Mouse (Mus musculus): ENCODE results near the gene Alpk3.

Alpk3 gene

GRCm38 (mm10) chr7:81057471-81057870 lies at the start of gene Alpk3:
Alpk3 (plus strand) TSS chr7:81057600.
- no peak for DNase-seq (ENCODE audit: low spot score in 2 of 2)

DNA sequence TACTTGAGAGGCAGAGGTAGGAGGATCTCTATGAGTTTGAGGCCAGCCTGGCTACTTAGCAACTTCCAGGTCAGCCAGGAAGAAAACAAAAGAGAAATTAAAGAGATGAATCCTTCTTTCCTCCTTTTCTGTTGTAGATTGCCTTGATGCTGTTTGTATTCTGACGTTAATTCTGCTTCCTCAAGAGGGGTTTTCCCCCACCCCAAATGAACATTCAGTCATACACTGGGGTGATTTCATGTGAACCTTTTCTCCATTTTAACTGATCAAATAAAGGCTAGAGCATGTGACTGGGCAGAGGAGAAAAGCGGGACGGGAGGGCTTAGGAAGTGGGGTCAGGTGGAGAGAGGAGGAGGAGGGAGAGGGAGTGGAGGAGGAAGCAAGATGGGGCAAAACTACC lies 49.1 kb upstream of the Alpk3 start:
- no peak for DNase-seq (ENCODE audit: low spot score in 2 of 2)

DNA sequence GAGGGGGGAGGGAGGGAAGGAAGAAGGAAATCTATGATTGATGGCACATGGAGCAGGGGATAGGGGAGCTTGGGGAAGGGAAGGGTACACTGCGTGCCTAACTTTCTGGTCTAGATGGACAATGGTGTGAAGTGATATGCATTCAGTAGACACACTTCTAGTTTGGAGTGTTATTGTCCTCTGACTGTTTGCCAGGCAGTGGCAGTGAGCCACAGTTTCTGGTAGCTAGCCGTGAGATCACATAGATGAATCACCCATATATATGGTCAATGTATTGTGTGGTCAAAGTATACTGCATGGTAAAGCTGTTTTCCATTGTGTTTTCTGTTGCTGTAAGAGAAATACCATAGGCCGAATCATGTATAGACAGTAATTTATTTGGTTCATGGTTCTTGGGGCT lies 45.8 kb upstream of the Alpk3 start:
- no peak for DNase-seq (ENCODE audit: low spot score in 2 of 2)

GRCm38 (mm10) chr7:81020307-81020706 lies 37.1 kb upstream of the Alpk3 start:
- DNase-seq (ENCODE audit: low spot score in 2 of 2) = no peak

GRCm38 (mm10) chr7:81022731-81023130 lies 34.7 kb upstream of the Alpk3 start:
- no peak for DNase-seq (ENCODE audit: low spot score in 2 of 2)

- DNase-seq (ENCODE audit: low spot score in 2 of 2) = no peak
Observed at GRCm38 (mm10) chr7:81024118-81024517, 33.3 kb upstream of the Alpk3 start.

- DNase-seq (ENCODE audit: low spot score in 2 of 2) = no peak
Observed at GRCm38 (mm10) chr7:81024651-81025050, 32.7 kb upstream of the Alpk3 start.

DNA sequence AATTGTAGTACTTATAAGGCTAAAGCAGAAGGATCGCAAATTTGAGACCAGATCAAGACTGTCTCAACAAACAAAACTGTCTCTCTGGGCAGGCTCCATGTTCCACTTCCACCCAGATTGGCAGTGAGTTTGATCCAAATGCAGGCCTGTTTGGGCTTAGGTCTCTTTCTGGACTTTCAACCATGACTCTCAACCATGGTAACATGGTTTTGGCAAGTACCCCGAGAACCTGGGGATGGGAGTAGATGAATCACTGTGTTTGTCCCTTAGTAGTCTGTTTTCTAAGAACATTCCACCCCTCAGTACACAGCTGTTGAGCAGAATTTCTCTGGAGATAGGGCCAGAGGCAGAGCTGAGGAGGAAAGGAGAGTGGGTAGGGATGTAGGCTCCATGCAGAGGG lies 31.6 kb upstream of the Alpk3 start:
- no peak for DNase-seq (ENCODE audit: low spot score in 2 of 2)

GRCm38 (mm10) chr7:81039711-81040110 lies 17.7 kb upstream of the Alpk3 start:
- no peak for DNase-seq (ENCODE audit: low spot score in 2 of 2)

DNA sequence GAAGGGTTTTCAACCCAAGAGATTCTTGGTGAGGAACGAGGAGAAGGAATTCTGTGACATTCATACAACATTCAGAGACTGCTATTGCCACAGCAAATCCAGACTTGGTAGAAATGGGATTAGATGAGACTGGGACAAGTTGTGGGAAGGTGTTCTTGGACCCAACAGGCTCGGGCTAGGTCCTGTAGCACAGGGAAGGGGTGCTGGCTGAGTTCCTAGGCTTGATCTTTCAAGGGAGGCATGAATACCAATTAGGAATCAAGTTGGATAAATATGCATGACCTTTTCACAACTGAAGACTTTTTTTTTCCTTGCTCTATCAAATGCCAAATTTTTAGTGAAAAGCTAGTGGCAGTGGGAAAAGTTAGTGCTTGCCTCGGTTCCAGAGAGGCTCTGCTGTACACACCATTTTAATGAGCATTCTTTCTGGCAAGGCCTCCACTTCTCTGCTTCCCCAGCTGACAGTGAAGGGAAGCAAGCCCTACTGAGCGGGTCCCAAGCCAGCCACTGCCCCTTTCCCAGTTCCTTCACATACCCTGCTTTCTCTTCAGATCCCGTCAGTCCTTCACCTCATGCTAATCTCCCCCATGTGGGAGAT lies 14.3 kb upstream of the Alpk3 start:
- no peak for DNase-seq (ENCODE audit: low spot score in 2 of 2)

- DNase-seq (ENCODE audit: low spot score in 2 of 2) = no peak
Observed at GRCm38 (mm10) chr7:81047847-81048246, 9.6 kb upstream of the Alpk3 start.

DNA sequence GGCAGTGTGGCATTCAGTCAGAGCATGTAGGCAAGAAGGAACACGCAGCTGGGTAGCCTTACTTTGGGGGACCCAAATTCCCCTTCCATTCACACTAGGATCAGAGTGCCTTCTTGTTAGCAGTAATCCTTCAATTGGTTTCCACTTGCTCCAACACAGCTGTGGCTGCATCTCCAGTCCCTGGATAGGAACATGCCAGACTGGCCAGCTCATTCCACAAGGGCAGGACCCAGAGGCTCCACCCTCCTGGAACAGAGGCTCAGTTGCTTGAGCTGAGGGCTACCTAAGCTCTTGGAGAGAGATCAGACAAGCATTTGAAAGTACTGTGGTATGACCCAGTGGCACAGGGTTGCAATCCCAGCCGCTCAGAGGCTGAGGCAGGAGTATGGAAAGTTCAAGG lies 8.9 kb upstream of the Alpk3 start:
- DNase-seq (ENCODE audit: low spot score in 2 of 2) = no peak

DNA sequence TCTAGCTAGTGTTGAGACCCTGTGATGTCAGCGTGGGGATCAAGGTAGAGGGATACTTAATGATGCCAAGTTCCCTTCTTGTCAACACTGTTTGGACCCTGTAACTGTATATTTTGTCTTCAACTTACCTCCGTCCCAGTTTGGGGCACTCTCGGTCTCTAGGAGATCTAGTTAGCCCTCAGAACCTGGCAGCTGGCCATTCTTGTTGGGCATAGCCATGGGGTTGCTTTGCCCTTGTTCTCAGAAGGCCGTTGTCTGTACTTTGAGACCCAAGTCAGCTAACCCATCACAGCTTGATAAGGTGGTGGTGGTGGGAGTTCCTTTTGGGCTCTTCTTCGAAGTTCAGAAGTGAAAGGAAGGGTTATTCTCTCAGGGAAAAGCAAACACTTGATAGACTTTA lies 7.4 kb upstream of the Alpk3 start:
- no peak for DNase-seq (ENCODE audit: low spot score in 2 of 2)

GRCm38 (mm10) chr7:81055709-81056370 lies 1.6 kb upstream of the Alpk3 start:
- DNase-seq (ENCODE audit: low spot score in 2 of 2) = no peak

DNA sequence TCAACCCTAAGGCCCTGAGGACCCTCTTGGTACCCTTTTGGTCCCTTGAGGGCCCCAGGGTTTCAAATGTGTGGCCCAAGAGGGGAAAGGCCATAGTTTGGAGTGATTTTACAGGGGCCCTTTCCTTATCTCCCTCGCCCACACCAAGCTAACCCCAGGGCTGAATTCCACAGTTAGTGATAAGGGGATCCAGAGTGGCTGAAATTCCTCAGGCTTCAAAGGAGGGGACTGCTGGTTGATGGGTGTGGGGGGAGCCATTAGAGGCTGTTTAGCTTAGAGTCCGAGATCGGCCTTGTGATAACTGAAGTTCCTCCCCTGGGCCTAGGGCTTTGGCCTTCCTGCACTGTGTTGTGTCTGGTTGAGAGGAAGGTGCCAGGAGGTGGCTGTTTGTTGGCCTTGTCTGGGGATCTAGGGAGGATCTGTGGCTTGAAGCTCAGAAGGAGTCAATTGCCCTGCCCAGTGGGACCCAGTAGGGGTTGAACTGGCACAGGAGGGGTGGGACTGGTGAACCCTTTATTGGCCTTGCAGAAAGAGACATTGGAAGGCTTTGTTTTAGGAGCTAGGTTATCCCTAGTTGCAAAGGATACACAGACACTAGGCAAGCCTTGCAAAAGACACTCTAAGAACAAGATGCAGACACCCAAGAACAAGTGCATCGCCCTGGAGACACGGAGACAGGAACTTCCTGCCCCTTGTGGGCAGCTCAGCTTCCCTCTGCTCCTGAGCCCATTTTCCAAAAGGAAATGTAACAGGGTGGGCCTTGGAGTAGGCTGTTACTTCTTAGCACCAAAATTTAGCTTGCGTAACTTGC lies 706 bp downstream of the Alpk3 start:
- no peak for DNase-seq (ENCODE audit: low spot score in 2 of 2)

DNA sequence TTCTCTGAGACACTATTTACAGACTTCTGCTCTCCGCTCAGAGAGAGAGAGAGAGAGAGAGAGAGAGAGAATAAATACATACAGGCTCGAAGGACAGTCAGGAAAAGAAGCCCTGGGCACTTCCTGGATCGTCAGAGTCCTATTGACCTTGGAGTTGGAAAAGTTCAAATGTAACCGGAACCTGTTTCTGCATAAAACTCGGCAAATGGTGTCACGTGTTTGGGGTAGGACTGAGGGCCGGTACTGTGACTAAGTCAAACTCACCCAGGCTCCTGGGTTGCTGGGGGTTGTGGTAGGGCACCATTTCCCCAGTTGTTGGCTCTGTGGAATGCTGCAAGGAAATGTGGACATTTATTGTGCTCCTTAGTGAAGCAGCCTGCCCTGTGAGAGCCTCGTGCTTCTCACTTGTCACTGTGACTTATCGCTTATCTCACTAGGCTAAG lies 1.3 kb downstream of the Alpk3 start:
- DNase-seq (ENCODE audit: low spot score in 2 of 2) = no peak

DNA sequence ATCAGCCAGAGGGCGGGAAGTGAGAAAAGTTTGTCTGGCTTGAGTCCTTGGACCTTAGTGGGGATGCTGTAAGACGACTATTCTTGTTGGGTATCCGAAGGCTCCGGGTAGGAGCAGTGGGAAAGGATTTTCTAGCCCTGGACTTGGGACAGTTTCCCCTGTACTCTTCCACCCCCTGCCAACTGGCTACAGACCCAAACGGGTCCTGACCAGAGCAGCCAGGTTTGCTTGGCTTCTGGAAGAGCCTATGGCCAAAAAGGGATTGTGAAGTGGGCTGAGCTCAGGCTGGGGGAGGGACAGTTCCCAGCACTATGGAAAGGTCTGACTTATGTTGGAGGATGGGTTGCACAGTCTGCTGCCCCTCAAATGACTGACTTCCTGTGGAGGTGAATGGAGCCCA lies 2.0 kb downstream of the Alpk3 start:
- no peak for DNase-seq (ENCODE audit: low spot score in 2 of 2)

- no peak for DNase-seq (ENCODE audit: low spot score in 2 of 2)
Observed at GRCm38 (mm10) chr7:81060908-81061307, 3.5 kb downstream of the Alpk3 start.

DNA sequence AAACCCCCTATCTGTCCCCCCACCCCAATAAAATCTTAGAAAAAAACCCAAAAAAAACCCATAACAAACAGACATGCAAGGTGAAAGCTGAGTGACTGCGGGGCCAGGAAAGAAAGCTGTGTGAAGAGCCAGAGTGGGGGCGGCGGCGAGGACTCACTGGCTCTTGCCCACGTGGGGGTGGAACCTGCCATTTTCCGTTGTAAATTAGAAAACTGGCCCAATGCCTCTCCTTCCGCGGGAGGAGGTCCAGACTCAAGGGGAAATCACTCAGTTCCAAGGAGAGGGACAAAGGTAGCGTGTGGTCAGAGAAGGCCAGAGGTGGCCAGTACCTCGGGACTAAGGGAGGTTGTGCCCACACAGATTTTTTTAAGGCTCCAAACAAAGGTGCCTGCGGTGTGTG lies 4.5 kb downstream of the Alpk3 start:
- no peak for DNase-seq (ENCODE audit: low spot score in 2 of 2)

DNA sequence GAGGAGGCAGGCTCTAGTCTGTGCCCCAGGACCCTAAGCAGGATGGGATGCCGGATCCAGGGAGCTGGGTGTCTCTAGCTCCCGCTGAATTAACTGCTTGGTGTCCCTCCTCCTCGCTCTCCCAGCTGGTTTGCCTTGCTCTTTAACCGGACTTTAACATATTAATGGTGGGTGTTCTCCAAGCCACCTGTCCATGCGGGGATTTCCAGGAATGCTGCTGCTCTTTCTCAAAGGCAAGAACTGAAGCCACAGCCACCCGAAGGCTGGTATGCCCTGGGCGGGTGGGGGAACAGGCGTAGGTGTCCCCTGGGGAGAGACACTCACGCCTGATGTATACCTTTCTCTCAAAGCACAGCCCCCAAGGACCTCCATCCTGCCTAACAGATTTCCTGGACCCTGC lies 5.9 kb downstream of the Alpk3 start:
- no peak for DNase-seq (ENCODE audit: low spot score in 2 of 2)

DNA sequence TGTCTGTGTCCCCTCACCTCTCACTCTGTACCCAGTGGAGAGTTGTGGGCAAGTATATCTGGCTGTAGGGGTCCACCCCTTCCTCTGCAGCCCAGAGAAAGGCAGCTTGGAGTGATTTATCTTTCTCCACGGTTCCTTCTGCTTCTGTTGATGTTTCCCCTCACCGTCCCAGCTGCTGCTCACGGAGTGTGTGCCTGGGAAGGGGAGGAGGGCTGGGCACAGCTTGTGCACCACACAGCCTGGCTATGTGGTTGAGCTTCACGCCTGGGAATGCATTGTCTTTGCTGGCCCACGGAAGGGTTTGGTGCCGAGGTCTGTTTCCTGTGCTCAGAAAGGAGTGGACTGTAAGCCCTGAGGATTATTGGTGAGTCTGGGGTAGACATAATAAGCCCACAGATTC lies 9.3 kb downstream of the Alpk3 start:
- DNase-seq (ENCODE audit: low spot score in 2 of 2) = no peak

DNA sequence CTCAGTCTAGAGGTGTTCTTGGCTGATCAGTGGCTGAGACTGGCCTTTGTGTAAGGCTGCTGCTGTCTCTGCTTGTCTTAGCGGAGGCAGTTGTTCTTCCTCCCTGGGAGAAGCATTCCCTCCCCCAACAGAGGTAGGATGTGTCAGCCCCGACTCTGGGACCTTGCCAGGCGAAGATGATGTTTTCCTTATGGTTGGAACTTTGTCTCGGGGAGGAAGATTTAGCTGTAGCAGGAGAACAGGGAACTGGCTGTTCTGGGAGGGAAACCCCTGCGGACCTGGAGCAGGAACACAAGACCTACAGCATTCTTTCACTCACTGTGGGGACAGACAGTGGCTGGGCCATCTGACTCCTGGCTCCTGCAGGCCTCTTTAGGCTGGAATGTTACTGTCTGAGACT lies 15.1 kb downstream of the Alpk3 start:
- no peak for DNase-seq (ENCODE audit: low spot score in 2 of 2)

GRCm38 (mm10) chr7:81073273-81073672 lies 15.9 kb downstream of the Alpk3 start:
- DNase-seq (ENCODE audit: low spot score in 2 of 2) = no peak

Data from frontal cortex, postnatal 14 days (tissue).